Mouse (Mus musculus) heart, embryonic 10.5 days (tissue): ENCODE data around the gene A730061H03Rik. TPM values are rescaled to one million over a fixed set of nuclear protein-coding genes. Genes with fewer than 3 reads are reported as not detected.

Experiments
- DNase-seq: peaks from one replicate; pipeline ENCODE4 v3.0.0-alpha.2; 2017; ENCODE audit warnings: low spot score
- H3K27ac ChIP-seq: fragments of 300-500 bp; sonication (generic); 2 replicates; pipeline ENCODE4 v1.5.1; 2016; ENCODE audit warnings: mild to moderate bottlenecking
- H3K27me3 ChIP-seq: fragments of 300-500 bp; sonication (generic); 2 replicates; pipeline ENCODE4 v1.6.1; 2016; ENCODE audit warnings: mild to moderate bottlenecking; ENCODE audit not compliant: poor library complexity, insufficient read depth, severe bottlenecking
- H3K36me3 ChIP-seq: fragments of 300-500 bp; sonication (generic); 2 replicates; pipeline ENCODE4 v1.6.1; 2016; ENCODE audit warnings: mild to moderate bottlenecking, moderate library complexity
- H3K4me1 ChIP-seq: fragments of 300-500 bp; sonication (generic); 2 replicates; pipeline ENCODE4 v1.6.1; 2016; ENCODE audit warnings: mild to moderate bottlenecking
- H3K4me3 ChIP-seq: fragments of 300-500 bp; sonication (generic); 2 replicates; pipeline ENCODE4 v1.5.1; 2016; ENCODE audit warnings: mild to moderate bottlenecking, moderate library complexity
- H3K9me3 ChIP-seq: fragments of 300-500 bp; sonication (generic); 2 replicates; pipeline ENCODE4 v1.6.1; 2016; ENCODE audit warnings: mild to moderate bottlenecking, moderate library complexity
- WGBS: fragments of 180-500 bp; shearing (Covaris S2); methylation state at CpG from one replicate; pipeline ENCODE4 v1.1.7; 2016; 5-methylcytosine and 5-hydroxymethylcytosine counted together
- polyA plus RNA-seq: library from polyadenylated mRNA; unstranded; fragments of >200 nt; fragmentation: Nextera tagmentation; extraction: Ambion mirVana; gene quantifications from 2 replicates; pipeline ENCODE4 v1.2.1, GENCODE M21; 2016

The A730061H03Rik gene
- polyA plus RNA-seq, 1 experiment from 2014 or later, result 1.3 TPM

DNA sequence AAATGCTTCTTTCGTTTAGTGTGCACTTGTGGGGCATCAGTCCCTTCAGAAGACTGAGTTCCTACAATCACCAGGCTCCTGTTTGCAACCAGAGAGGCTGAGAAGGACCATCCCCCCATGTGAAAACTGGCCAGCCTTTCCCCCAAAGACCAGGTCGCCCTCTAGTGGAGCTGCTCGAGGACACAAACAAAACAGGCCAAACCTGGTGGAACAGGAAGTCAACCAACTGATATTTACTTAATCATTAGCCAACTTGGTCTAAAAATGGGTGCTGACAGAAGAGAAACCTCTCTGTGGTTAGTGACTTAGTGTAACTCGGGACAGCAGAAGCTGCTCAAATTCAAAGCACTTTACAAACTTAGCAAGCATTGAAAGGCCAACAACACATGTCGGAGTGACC is 3.2 kb downstream of the A730061H03Rik start:
- H3K27me3 ChIP-seq, result no peaks in the 10 kb centered on the region
- 29% methylated on average over 5 of the region's 5 CpGs for WGBS
- no peak overlapping the region for H3K27ac ChIP-seq
- H3K36me3 ChIP-seq, result no peaks in the 10 kb centered on the region
- no peak overlapping the region for H3K4me3 ChIP-seq
- H3K4me1 ChIP-seq, result peaks cover 16% of the 10 kb centered on the region
- peak; percentile 89 for DNase-seq
- no peaks in the 10 kb centered on the region for H3K9me3 ChIP-seq

DNA sequence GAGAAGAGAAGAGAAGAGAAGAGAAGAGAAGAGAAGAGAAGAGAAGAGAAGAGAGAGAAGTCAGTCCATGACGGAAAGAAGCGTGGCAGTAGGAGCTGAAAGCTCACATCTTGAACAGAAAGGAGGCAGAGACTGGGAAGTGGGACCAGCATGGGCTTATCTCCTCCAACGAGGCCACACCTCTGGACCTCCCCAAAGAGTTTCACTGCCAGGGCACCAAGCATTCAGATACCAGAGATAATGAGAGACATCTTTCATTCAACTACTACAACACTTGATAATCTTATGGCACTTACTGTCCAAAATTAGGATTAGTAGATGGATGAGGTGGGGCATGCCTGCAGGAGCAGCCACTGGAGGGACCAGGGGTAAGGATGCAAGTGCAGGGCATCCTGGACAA is 4.4 kb downstream of the A730061H03Rik start:
- Histone ChIP-seq H3K4me1 (peaks cover 5% of the 10 kb centered on the region; the same call in 1 of the 2 replicates), H3K27ac (no peak overlapping the region), H3K9me3 (no peaks in the 10 kb centered on the region), H3K27me3 (no peaks in the 10 kb centered on the region), H3K4me3 (no peak overlapping the region), H3K36me3 (no peaks in the 10 kb centered on the region)
- DNase-seq, result no peak
- 54% methylated on average over 3 of the region's 3 CpGs for WGBS

DNA sequence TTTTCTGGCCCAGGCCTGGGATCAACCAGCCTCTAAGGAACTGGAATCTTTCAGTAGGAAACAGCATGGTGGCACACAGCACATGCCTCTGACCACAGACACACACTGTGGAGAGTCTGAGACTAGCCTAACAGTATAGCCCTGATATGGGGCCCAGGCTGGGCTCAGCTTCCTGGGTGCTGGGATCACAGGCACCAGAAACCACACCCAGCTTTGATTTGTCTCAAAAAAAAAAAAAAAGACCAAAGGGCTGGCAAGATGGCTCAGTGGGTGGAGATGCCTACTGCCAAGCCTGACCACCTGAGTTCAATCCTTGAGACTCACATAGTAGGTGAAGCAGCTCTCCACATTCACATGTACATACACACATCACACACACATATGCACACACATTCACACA is 5.6 kb downstream of the A730061H03Rik start:
- H3K4me1 ChIP-seq, result 0 out of 2 replicates have a peak, but pooled peaks cover 5% of the 10 kb centered on the region
- H3K27ac ChIP-seq, result no peak overlapping the region
- no peak overlapping the region for H3K4me3 ChIP-seq
- DNase-seq, result no peak
- no peaks in the 10 kb centered on the region for H3K9me3 ChIP-seq
- peaks cover 6% of the 10 kb centered on the region for H3K36me3 ChIP-seq
- no peaks in the 10 kb centered on the region for H3K27me3 ChIP-seq

DNA sequence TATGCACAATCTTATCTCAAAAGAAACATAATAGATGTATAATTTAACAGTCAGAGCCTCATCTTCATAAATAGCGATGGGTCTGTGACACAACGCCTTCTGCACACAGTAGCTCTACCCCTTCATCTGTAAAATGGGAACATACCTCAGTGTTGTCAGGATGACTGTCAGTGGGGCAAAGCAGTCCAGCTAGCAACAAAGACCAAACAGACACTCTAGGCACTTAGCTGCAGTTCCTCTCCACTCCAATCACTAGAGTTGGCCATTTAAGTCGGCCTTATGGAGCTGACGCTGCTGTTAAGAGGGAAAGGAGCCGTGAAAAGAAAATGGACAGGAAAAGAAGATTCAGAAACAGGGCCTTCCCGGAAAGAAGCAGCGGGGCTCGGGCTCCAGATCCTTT is 8.4 kb downstream of the A730061H03Rik start:
- 84% methylated on average over 8 of the region's 8 CpGs for WGBS
- Histone ChIP-seq H3K27ac (no peak overlapping the region), H3K27me3 (no peaks in the 10 kb centered on the region), H3K4me3 (no peak overlapping the region), H3K36me3 (peaks cover 34% of the 10 kb centered on the region), H3K4me1 (0 out of 2 replicates have a peak, but pooled peaks cover 2% of the 10 kb centered on the region), H3K9me3 (no peaks in the 10 kb centered on the region)
- no peak for DNase-seq

DNA sequence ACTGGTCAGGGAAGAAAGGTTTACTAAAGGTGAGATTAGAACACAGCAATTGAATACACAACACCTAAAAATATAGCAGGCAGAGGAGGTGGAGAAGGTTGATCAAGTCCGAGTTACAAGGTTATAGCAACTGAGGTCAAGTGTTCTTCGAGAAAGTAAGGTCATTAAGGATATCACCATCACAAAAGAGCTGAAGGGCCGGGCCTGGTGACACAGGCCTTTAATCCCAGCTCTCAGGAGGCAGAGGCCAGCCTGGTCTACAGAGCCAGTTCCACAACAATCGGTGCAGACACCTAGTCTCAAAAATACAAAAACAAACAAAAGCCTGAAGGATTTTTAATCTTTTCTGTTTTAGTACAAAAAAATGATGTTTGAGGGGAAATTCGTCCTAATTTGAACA is 8.9 kb downstream of the A730061H03Rik start:
- Histone ChIP-seq H3K27me3 (no peaks in the 10 kb centered on the region), H3K27ac (no peak overlapping the region), H3K4me1 (no peaks in the 10 kb centered on the region), H3K36me3 (peaks cover 38% of the 10 kb centered on the region), H3K4me3 (no peak overlapping the region), H3K9me3 (no peaks in the 10 kb centered on the region)
- DNase-seq, result no peak
- WGBS, result 73% methylated on average over 5 of the region's 5 CpGs

DNA sequence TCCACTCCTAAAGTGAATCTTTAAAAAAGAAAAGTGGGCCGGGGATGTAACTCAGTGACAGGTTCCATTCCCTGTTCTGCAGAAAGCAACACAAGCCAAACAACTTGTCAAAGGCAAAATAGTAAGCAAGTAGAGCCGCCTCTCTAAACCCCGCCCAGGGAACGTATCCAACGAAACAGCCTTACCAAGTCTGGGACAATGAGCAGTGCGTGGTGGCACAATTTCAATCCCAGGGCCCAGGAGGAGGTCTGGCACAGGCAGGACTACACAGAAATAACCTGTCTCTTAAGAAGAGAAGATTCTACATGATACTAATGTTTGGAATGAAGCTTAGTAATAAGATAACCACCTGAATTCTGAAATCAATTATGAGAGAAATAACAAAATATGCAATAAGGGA is 10.0 kb downstream of the A730061H03Rik start:
- Histone ChIP-seq H3K9me3 (no peaks in the 10 kb centered on the region), H3K4me1 (no peaks in the 10 kb centered on the region), H3K27ac (no peak overlapping the region), H3K36me3 (peaks cover 48% of the 10 kb centered on the region), H3K27me3 (no peaks in the 10 kb centered on the region), H3K4me3 (no peak overlapping the region)
- DNase-seq, result no peak
- WGBS, result 86% methylated on average over 6 of the region's 6 CpGs

DNA sequence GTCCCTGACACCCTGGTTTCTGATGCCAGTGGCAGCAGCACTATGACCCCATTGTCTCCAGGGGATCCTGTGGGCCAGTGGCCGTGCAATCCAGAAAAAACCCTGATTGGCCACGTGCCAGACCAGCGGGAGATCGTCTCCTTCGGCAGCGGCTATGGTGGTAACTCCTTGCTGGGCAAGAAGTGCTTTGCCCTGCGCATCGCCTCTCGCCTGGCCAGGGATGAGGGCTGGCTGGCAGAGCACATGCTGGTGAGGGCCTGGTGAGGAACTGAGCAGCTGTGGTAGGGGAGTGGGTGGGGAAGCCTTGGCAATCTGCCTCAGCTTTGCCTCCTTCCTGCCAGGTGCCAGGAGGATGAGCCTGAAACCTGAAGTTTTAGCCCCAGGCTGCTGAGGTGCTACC is 15.9 kb downstream of the A730061H03Rik start:
- DNase-seq, result no peak
- H3K36me3 ChIP-seq, result peaks cover 66% of the 10 kb centered on the region
- no peak overlapping the region for H3K27ac ChIP-seq
- no peak overlapping the region for H3K4me3 ChIP-seq
- 83% methylated on average over 9 of the region's 9 CpGs for WGBS
- peaks cover 24% of the 10 kb centered on the region for H3K4me1 ChIP-seq
- no peaks in the 10 kb centered on the region for H3K27me3 ChIP-seq
- no peaks in the 10 kb centered on the region for H3K9me3 ChIP-seq

DNA sequence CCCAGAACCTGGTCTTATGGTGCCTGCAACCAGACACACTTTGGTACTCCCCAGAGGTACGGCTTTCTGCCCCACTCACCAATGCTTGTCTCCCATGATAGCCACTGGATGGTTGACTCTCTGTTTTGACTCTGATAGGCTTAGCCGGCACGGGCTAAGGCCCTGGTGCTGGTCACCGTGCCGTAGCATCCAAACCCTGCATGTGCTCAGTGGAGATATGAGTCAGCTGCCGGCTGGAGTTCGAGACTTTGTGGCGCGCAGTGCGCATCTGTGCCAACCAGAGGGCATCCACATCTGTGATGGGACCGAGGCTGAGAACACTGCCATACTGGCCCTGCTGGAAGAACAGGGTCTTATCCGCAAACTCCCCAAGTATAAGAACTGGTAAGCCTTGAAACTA is 17.9 kb downstream of the A730061H03Rik start:
- no peak for DNase-seq
- Histone ChIP-seq H3K27me3 (no peaks in the 10 kb centered on the region), H3K27ac (no peak overlapping the region), H3K4me3 (no peak overlapping the region), H3K9me3 (no peaks in the 10 kb centered on the region), H3K4me1 (peaks cover 24% of the 10 kb centered on the region), H3K36me3 (peaks cover 45% of the 10 kb centered on the region)
- WGBS, result 91% methylated on average over 12 of the region's 12 CpGs

DNA sequence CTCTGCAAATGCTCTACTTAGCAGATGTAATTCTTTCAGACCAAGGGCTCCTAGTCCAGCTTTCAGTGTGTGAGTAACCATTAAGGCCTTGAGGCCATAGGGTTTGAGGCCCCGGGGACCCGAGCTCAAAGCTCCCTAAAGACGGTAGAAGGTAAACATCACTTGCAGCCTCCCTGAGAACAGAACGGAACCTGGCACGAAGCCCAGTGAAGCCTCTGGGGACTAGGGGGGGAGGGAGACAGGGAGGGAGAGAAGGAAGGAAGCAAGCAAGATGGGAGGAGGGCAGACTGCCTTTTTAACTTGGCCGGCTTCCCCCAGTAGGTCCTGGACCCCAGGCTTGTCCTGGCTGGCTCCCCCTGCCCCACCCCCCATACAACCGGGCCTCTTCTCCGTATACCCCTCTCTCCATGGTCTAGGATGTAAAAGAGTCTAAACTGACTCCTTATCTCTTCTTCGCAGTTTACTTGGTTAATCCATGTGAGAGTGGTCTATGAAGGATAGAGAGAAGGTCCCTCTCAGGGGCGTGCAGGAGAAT is 19.4 kb downstream of the A730061H03Rik start:
- peak; percentile 86 for DNase-seq
- Histone ChIP-seq H3K4me1 (peaks cover 24% of the 10 kb centered on the region), H3K4me3 (peak overlapping the region; percentile 75), H3K27me3 (no peaks in the 10 kb centered on the region), H3K27ac (peak overlapping the region; percentile 92), H3K36me3 (peaks cover 31% of the 10 kb centered on the region), H3K9me3 (no peaks in the 10 kb centered on the region)
- 4% methylated on average over 10 of the region's 10 CpGs for WGBS

DNA sequence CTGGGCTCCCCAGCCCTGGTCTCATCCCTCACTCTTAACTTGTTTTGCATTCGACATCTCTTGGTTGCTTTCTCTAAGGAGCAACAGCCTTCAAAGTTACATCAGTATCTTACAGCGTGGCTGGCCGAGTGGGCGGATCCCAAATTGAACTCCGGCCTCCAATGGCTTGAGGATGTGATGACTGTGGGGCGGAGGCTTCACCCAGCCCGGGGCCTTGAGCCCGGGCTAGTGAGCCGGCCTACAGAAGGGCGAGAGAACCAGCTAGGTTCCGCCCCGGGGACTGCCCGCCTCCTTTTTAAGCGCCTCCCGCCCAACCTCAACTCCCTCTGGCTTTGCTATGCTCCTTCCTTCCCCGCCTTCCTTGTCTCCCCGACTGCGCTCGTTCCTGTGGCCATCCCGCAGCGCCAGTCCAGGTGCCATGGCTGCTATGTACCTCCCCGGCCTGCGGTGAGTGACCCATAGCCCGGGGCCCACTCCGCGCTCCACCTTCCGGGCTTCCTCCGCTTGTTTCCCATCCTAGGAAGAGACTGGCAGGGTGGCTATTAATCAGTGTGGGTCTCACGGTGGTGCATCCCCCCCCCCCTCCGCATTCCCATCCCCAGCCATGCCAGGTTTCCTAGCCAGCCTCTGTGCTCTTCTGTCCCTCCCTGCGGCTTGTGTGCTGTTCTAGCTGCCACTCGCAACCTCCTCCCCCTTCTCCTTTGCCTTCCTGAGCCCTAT is 20.0 kb downstream of the A730061H03Rik start, which contains the start of gene Pck2:
Gene Pck2, plus strand, starts transcription at position 200 of the 720 bp plus-strand sequence.
- DNase-seq, result peak; percentile 96
- H3K27me3 ChIP-seq, result no peaks in the 10 kb centered on the region
- no peaks in the 10 kb centered on the region for H3K9me3 ChIP-seq
- peak within 1 kb of the TSS; percentile 75 for H3K4me3 ChIP-seq
- under 1% methylated on average over 32 of the region's 32 CpGs for WGBS
- H3K27ac ChIP-seq, result peak within 1 kb of the TSS; percentile 92
- H3K36me3 ChIP-seq, result peaks cover 27% of the 10 kb centered on the region
- peaks cover 24% of the 10 kb centered on the region for H3K4me1 ChIP-seq

DNA sequence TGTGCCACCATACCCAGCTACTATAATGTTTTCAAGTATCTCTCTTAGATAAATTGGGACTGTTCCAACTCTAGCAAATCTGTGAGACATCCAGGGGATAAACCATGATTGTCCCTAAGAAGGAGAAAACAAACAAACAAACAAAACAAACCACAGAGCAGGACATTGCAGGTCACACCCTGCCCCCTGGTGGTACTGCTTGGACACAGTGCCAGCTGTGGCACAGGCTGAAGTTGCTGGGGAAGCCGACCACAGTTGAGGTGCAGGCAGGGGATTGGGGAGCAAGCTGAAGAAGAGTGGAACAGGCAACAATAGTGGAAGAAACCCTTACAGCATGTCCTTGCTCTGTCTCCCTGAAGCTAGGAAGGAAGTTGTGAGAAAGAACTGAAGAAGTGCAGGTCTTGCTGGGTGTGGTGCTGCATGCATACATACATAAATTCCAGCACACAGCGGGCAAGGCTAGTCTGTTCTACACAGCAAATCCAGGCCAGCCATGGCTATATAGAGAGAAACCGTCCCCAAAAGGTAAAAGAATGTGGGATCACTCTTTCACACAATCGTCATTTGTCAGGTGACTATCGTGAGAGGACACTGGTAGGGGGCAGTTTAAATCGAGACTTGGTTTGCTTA is 24.0 kb downstream of the A730061H03Rik start:
- H3K9me3 ChIP-seq, result no peaks in the 10 kb centered on the region
- H3K27ac ChIP-seq, result no peak overlapping the region
- H3K4me3 ChIP-seq, result no peak overlapping the region
- no peaks in the 10 kb centered on the region for H3K27me3 ChIP-seq
- no peaks in the 10 kb centered on the region for H3K36me3 ChIP-seq
- 41% methylated on average over 6 of the region's 6 CpGs for WGBS
- H3K4me1 ChIP-seq, result peaks cover 18% of the 10 kb centered on the region
- no peak for DNase-seq

DNA sequence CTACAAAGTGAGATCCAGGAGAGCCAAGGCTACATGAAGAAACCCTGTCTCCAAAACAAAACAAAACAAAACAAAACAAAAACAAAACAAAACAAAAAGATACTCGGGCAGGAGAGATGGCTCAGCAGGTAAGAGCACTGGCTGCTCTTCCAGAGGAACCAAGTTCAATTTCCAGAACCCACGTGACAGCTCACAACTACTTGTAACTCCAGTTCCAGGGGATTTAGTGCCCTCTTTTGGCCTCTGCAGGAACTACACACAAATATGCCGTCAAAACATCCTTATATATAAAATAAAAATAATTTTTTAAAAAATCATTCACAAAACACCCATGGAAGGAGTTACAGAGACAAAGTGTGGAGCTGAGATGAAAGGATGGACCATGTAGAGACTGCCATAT is 32.3 kb downstream of the A730061H03Rik start:
- DNase-seq, result no peak
- Histone ChIP-seq H3K4me1 (peaks cover 12% of the 10 kb centered on the region), H3K9me3 (no peaks in the 10 kb centered on the region), H3K27ac (no peak overlapping the region), H3K4me3 (no peak overlapping the region), H3K27me3 (peaks cover 51% of the 10 kb centered on the region), H3K36me3 (no peaks in the 10 kb centered on the region)
- 15% methylated on average over 3 of the region's 3 CpGs for WGBS

DNA sequence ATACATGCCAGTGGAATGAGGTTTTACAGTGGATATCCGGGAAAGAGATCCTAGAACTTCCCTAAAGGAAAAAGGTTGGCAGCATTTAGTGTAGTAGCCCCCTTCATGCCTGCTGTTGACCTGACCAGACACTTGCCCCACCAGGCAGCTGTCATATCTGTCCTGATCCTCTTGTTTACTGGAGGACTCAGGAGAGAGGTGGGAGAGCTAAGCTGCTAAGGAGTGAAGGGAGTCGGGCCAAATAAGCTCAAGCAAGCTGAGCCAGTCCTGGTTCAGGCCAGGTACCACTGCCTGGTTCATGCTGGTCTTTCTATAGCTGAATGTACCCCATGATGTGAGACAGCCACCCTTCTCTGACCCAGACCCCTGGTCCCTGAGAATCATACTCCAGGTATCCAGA is 33.5 kb downstream of the A730061H03Rik start:
- Histone ChIP-seq H3K27ac (no peak overlapping the region), H3K4me3 (no peak overlapping the region), H3K4me1 (peaks cover 12% of the 10 kb centered on the region), H3K9me3 (no peaks in the 10 kb centered on the region), H3K36me3 (no peaks in the 10 kb centered on the region), H3K27me3 (peaks cover 63% of the 10 kb centered on the region)
- WGBS, result 60% methylated on average over 2 of the region's 2 CpGs
- no peak for DNase-seq
